Mouse (Mus musculus): ENCODE data around the gene Ephb1. TPM values are rescaled to one million over a fixed set of nuclear protein-coding genes. Genes with fewer than 3 reads are reported as not detected.

Ephb1 gene
- total and polyA plus RNA-seq, 3 experiments, result not detected

DNA sequence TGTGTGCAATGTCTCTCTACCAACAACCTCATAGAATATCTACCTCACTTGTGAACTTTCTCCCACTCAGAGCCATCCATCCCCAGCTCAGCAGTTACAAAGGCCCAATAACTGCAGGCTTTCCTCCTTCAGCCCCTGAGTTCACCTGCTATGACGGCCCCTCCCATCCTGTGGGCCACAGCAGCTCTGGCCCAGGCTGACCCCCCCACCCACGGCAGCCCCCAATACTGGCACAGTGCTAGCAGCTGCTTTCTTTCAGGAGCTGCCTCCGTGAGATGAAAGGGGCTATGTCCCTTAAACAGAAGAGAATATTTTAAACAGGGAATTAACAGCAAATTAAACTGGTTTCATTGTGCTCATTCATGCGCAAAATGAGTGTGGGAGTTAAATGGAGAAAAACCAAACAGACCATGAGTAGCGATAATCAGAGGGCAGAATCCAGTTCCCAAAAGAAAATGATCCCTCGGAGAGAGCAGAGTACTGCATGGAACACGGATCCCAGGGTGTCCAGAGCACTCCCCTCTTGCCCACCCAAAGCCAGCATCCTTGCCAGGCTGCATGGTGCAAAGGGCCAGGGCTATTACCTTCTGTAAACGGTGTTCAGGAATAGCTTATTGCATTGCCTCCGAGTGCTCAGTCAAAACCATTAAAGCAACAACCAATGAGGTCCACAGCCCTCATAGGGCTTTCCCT lies 105.2 kb downstream of the Ephb1 start:
- Histone ChIP-seq H3K27me3 (replicated peaks) (no peaks in the 10 kb centered on the region), H3K4me2 (ENCODE audit: insufficient read depth, low read depth, poor library complexity, severe bottlenecking) (no peak overlapping the region), H3K9ac (ENCODE audit: insufficient read depth, low read depth) (no peak overlapping the region), H3K4me1 (ENCODE audit: control insufficient read depth in 1 of 2, insufficient read depth in 2 of 2) (no peaks in the 10 kb centered on the region), H3K79me2 (replicated peaks; ENCODE audit: control insufficient read depth, extremely low read depth, insufficient read depth, poor library complexity, severe bottlenecking) (no peaks in the 10 kb centered on the region), H3K27ac (ENCODE audit: insufficient read depth, low read depth) (no peak overlapping the region), H3K4me3 (replicated peaks in 1 of 3; ENCODE audit: low read depth in 2 of 3, low read length in 2 of 3, poor library complexity in 1 of 3) (no peak overlapping the region), H3K9me3 (replicated peaks; ENCODE audit: low read length) (peaks cover 89% of the 10 kb centered on the region), H3K36me3 (replicated peaks in 1 of 2; ENCODE audit: control insufficient read depth in 1 of 2, insufficient read depth in 1 of 2, low read length in 1 of 2) (no peaks in the 10 kb centered on the region)
- no peak for TF ChIP-seq ZC3H11A (IDR thresholded peaks at IDR 0.05; ENCODE audit: low read depth, low read length)
- TF ChIP-seq MEF2A (IDR thresholded peaks at IDR 0.05; ENCODE audit: borderline replicate concordance, low read depth, low read length), result no peak
- TF ChIP-seq ELF1 (IDR thresholded peaks at IDR 0.05; ENCODE audit: low read depth, low read length), result no peak
- TF ChIP-seq POLR2AphosphoS2 (IDR thresholded peaks at IDR 0.05; ENCODE audit: low read depth, low read length), result no peak
- TF ChIP-seq HCFC1 (IDR thresholded peaks at IDR 0.05; ENCODE audit: low read depth, low read length), result no peak
- TF ChIP-seq CHD1 (IDR thresholded peaks at IDR 0.05; ENCODE audit: low read depth, low read length), result no peak
- TF ChIP-seq NRF1 (IDR thresholded peaks at IDR 0.05; ENCODE audit: low read depth, low read length), result no peak
- no peak for TF ChIP-seq RAD21 (IDR thresholded peaks at IDR 0.05; ENCODE audit: low read depth, low read length)
- TF ChIP-seq TCF12 (IDR thresholded peaks at IDR 0.05; ENCODE audit: low read depth, low read length), result no peak
- no peak for TF ChIP-seq USF2 (conservative IDR thresholded peaks at IDR 0.05; ENCODE audit: low read depth, low read length)
- no peak for TF ChIP-seq IRF4 (IDR thresholded peaks at IDR 0.05; ENCODE audit: low read depth, low read length)
- TF ChIP-seq JUND (conservative IDR thresholded peaks at IDR 0.05; ENCODE audit: low read depth, low read length), result no peak
- TF ChIP-seq KAT2A (IDR thresholded peaks at IDR 0.05; ENCODE audit: insufficient replicate concordance, low read length), result no peak
- TF ChIP-seq ZNF384 (IDR thresholded peaks at IDR 0.05; ENCODE audit: low read depth, low read length), result no peak
- TF ChIP-seq CTCF (conservative IDR thresholded peaks at IDR 0.05 in 1 of 2, IDR thresholded peaks at IDR 0.05 in 1 of 2; ENCODE audit: low read depth in 2 of 2, low read length in 2 of 2), result no peak
- no peak for TF ChIP-seq UBTF (IDR thresholded peaks at IDR 0.05; ENCODE audit: low read depth, low read length)
- no peak for TF ChIP-seq MYC (IDR thresholded peaks at IDR 0.05; ENCODE audit: low read depth, low read length)
- TF ChIP-seq ZMIZ1 (IDR thresholded peaks at IDR 0.05; ENCODE audit: low read depth, low read length), result no peak
- TF ChIP-seq MAZ (IDR thresholded peaks at IDR 0.05; ENCODE audit: low read depth, low read length), result no peak
- TF ChIP-seq SIN3A (IDR thresholded peaks at IDR 0.05; ENCODE audit: low read length), result no peak
- dilution Hi-C loops (cut with MboI; ENCODE audit: extremely low pct_ligation_motif_present, extremely low pct_unique_long_range_greater_than_20kb, low sequenced_read_pairs) (no loop called here), in situ Hi-C loops (cut with MboI; ENCODE audit: low pct_ligation_motif_present, low pct_unique_long_range_greater_than_20kb, low sequenced_read_pairs) (no loop called here)
- DNase-seq (ENCODE audit: extremely low read depth), result no peak

DNA sequence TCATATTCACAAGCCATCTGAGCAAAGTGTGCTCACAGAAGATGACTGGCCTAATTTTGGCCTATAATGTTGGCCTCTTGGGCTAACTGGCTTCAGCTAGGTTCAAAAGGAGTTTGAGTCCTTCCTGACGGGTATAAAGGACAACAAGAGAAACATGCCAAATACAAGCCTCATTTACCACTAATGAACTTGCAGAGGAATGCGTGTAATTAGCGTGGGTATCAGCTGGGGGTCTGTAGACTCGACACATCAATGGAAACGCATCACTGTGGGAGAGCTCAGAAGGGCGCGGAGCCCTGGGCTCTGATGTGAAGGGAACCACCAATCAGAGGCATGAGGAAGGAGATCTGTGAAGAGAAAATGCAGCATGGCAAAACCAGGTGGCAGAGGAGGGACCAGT lies 108.9 kb downstream of the Ephb1 start:
- no peak for DNase-seq (ENCODE audit: extremely low read depth)
- in situ Hi-C loops (cut with MboI; ENCODE audit: low pct_ligation_motif_present, low pct_unique_long_range_greater_than_20kb, low sequenced_read_pairs) (no loop called here), dilution Hi-C loops (cut with MboI; ENCODE audit: extremely low pct_ligation_motif_present, extremely low pct_unique_long_range_greater_than_20kb, low sequenced_read_pairs) (no loop called here)
- Histone ChIP-seq H3K4me1 (ENCODE audit: control insufficient read depth in 1 of 2, insufficient read depth in 2 of 2) (no peaks in the 10 kb centered on the region), H3K9me3 (replicated peaks; ENCODE audit: low read length) (peaks cover 96% of the 10 kb centered on the region), H3K9ac (ENCODE audit: insufficient read depth, low read depth) (no peak overlapping the region), H3K27me3 (replicated peaks) (no peaks in the 10 kb centered on the region), H3K4me3 (replicated peaks in 1 of 3; ENCODE audit: low read depth in 2 of 3, low read length in 2 of 3, poor library complexity in 1 of 3) (no peak overlapping the region), H3K27ac (ENCODE audit: insufficient read depth, low read depth) (no peak overlapping the region), H3K4me2 (ENCODE audit: insufficient read depth, low read depth, poor library complexity, severe bottlenecking) (no peak overlapping the region), H3K36me3 (replicated peaks in 1 of 2; ENCODE audit: control insufficient read depth in 1 of 2, insufficient read depth in 1 of 2, low read length in 1 of 2) (no peaks in the 10 kb centered on the region), H3K79me2 (replicated peaks; ENCODE audit: control insufficient read depth, extremely low read depth, insufficient read depth, poor library complexity, severe bottlenecking) (no peaks in the 10 kb centered on the region)
- no peak for TF ChIP-seq MAFK (IDR thresholded peaks at IDR 0.05; ENCODE audit: insufficient replicate concordance, low read length)

Measured in CH12.LX (cell line).